12 mouse cellular contexts compared by ENCODE assay signal in the genomic region with DNA sequence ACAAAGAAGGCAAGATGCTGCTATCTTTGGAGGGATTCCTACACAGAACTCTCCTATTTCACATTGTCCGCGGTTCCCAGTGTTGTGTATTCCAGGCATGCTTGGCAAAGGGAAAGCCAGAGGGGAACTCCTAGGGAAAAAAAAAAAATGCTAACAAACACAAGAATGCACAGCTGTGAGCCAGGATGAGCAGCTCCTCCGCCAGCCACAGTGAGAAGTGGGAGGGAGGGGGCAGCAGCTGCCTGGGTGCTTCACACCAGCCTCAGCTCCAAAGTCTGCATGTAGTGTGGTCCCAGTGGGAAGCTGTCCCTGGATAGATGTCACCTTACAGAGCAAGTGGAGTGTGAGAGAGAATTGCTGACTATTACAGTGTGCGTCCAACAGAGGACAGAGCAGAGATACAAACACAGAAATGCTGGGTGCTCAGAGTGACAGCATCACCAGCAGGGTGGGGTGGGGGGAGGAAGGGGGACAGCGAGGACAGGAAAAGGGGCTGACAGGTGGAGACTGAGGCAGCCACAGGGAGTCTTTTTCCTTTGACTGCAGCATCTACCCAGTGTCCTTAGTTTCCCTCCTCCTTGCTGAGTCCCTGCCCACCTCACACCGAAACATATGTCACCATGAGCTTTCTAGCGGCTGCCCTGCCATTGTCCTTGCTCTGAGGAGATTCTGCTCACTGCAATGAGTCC. TPM values are rescaled to one million over a fixed set of nuclear protein-coding genes. Genes with fewer than 3 reads are reported as not detected.
DNase-seq lines count a peak whose midpoint lies in the region; TF ChIP-seq lines count a peak whose summit lies in the region.
"Had no signal": no experiment of that assay in that cellular context is flagged by ENCODE, and none has a peak within 500 bp of the region (broad histone marks: within the 10 kb centered on the region; RNA-seq: fewer than 3 reads in every experiment).

No protein-coding gene starts in this region.

- no peak for TF ChIP-seq POLR2A in myocyte (IDR thresholded peaks at IDR 0.05; ENCODE audit: insufficient read length, low read depth)

- no peak overlapping the region for H3K27ac ChIP-seq in heart, embryonic 10.5 days
- H3K27ac ChIP-seq in layer of hippocampus, adult 2 months = no peak overlapping the region
- H3K27ac ChIP-seq: liver, embryonic 15.5 days had no signal

- H3K4me3 ChIP-seq in heart, embryonic 10.5 days = no peak overlapping the region
- H3K4me3 ChIP-seq in myocyte = no peak overlapping the region
- no peak overlapping the region for H3K4me3 ChIP-seq in layer of hippocampus, adult 2 months
- H3K4me3 ChIP-seq: erythroblast, embryonic 14.5 days; liver, embryonic 15.5 days had no signal

- WGBS in heart, embryonic 10.5 days = 16% methylated on average over 7 of the region's 7 CpGs

- H3K4me1 ChIP-seq in heart, embryonic 10.5 days = 0 out of 2 replicates have a peak, but pooled peaks cover 3% of the 10 kb centered on the region
- H3K4me1 ChIP-seq: liver, embryonic 15.5 days had no signal

- no peak for TF ChIP-seq CTCF in layer of hippocampus, adult 2 months (conservative IDR thresholded peaks at IDR 0.05)

- peak; percentile 82 for DNase-seq in heart, adult 11 months
- no peak for DNase-seq in heart, embryonic 10.5 days (ENCODE audit: low spot score)
- peak; percentile 69 for DNase-seq in 3T3-L1 (ENCODE audit: low read depth, low spot score)
- DNase-seq in frontal cortex, postnatal 10 days (ENCODE audit: low spot score in 2 of 2) = peak; percentile 37 to 44
- DNase-seq in gastrocnemius, adult 8-10 months (ENCODE audit: low spot score in 2 of 2) = no peak
- no peak for DNase-seq in layer of hippocampus, adult 2 months (ENCODE audit: low spot score in 2 of 2)
- no peak for DNase-seq in adrenal gland, postnatal 14 days

- no peaks in the 10 kb centered on the region for H3K36me3 ChIP-seq in heart, embryonic 10.5 days
- H3K36me3 ChIP-seq in myocyte (ENCODE audit: control insufficient read depth, insufficient read depth) = no peaks in the 10 kb centered on the region
- H3K36me3 ChIP-seq: liver, embryonic 15.5 days had no signal

- H3K79me2 ChIP-seq in myocyte (ENCODE audit: control insufficient read depth, insufficient read depth) = no peaks in the 10 kb centered on the region

- no peaks in the 10 kb centered on the region for H3K9me3 ChIP-seq in heart, embryonic 10.5 days
- H3K9me3 ChIP-seq: liver, embryonic 15.5 days had no signal

- peaks cover 63% of the 10 kb centered on the region for H3K27me3 ChIP-seq in heart, embryonic 10.5 days (ENCODE audit: insufficient read depth, poor library complexity, severe bottlenecking)
- peaks cover 30% of the 10 kb centered on the region for H3K27me3 ChIP-seq in myocyte (ENCODE audit: control insufficient read depth, insufficient read depth, insufficient read length)

- H3ac ChIP-seq in myocyte (ENCODE audit: control insufficient read depth, insufficient read length) = no peak overlapping the region

- peak overlapping the region; percentile 51 for H3K4me2 ChIP-seq in myocyte (ENCODE audit: low read depth)
- H3K4me2 ChIP-seq: liver, embryonic 15.5 days had no signal

TF ChIP-seq in myocyte, 11 proteins besides CTCF, POLR2A, EP300 and RAD21:
- TF ChIP-seq CEBPB (IDR thresholded peaks at IDR 0.05; ENCODE audit: insufficient read depth, poor library complexity, severe bottlenecking) (no peak), MYOG (IDR thresholded peaks at IDR 0.05; ENCODE audit: control insufficient read depth in 1 of 3, insufficient read depth in 1 of 3, insufficient read length in 2 of 3, low read depth in 2 of 3) (peak; percentile 22 to 97 (median 96)), TCF12 (IDR thresholded peaks at IDR 0.05; ENCODE audit: insufficient read depth, poor library complexity, severe bottlenecking) (peak; percentile 65), E2F4 (IDR thresholded peaks at IDR 0.05; ENCODE audit: insufficient read depth) (no peak), MYOD1 (IDR thresholded peaks at IDR 0.05; ENCODE audit: control insufficient read depth in 1 of 3, insufficient read length in 2 of 3, low read depth in 2 of 3) (peak; percentile 36 to 97 (median 92)), TCF3 (IDR thresholded peaks at IDR 0.05; ENCODE audit: insufficient read length, low read depth) (peak; percentile 63), POLR2AphosphoS2 (IDR thresholded peaks at IDR 0.05; ENCODE audit: insufficient read length, low read depth) (no peak)

RNA-seq across cellular contexts. Expression of gene Lingo4, which starts 6.2 kb away (rescaled TPM):
- polyA plus RNA-seq in heart, embryonic 10.5 days (2016; fragmentation: Nextera tagmentation; extraction: Ambion mirVana) = not detected in 2 replicates
- not detected for polyA plus RNA-seq in myocyte (2012; fragmentation: generic; extraction: Trizol)
- total RNA-seq in gastrocnemius, adult 8-10 months (2022) = under 1 TPM; 0.29 to 0.40 (median 0.33) TPM
- under 1 TPM; 0.79 to 0.98 TPM for total RNA-seq in layer of hippocampus, adult 2 months (2021)
- 0.44 and 0.83 TPM in 2 replicates for total RNA-seq in adrenal gland, postnatal 14 days (2021)
- total RNA-seq: hematopoietic stem cell, adult 5-6 weeks had no signal
- polyA plus RNA-seq: erythroblast, embryonic 14.5 days had no signal

RNA-seq across cellular contexts. Expression of gene Tdrkh, which starts 8.6 kb away (rescaled TPM):
- 9.3 and 11.1 TPM in 2 replicates for polyA plus RNA-seq in heart, embryonic 10.5 days (2016; fragmentation: Nextera tagmentation; extraction: Ambion mirVana)
- polyA plus RNA-seq in myocyte (2012; fragmentation: generic; extraction: Trizol) = 5.4 TPM
- 1 to 10 TPM; 5.3 to 6.6 (median 6.1) TPM for total RNA-seq in gastrocnemius, adult 8-10 months (2022)
- 10 to 100 TPM; 41.3 to 47.2 TPM for total RNA-seq in layer of hippocampus, adult 2 months (2021)
- total RNA-seq in adrenal gland, postnatal 14 days (2021) = 10.7 and 10.9 TPM in 2 replicates

RNA-seq across cellular contexts. Expression of gene Rorc, which starts 31.9 kb away (rescaled TPM):
- polyA plus RNA-seq in heart, embryonic 10.5 days (2016; fragmentation: Nextera tagmentation; extraction: Ambion mirVana) = 0.26 and 0.36 TPM in 2 replicates
- polyA plus RNA-seq in myocyte (2012; fragmentation: generic; extraction: Trizol) = 0.26 TPM
- 100 to 1,000 TPM in 3 of 4 experiments, 10 to 100 TPM in 1; 97.2 to 109 (median 105) TPM for total RNA-seq in gastrocnemius, adult 8-10 months (2022)
- 1 to 10 TPM in 1 of 2 experiments, under 1 TPM in 1; 0.97 to 1.0 TPM for total RNA-seq in layer of hippocampus, adult 2 months (2021)
- total RNA-seq in adrenal gland, postnatal 14 days (2021) = 21.3 and 26.3 TPM in 2 replicates
- polyA plus RNA-seq: erythroblast, embryonic 14.5 days had no signal

RNA-seq across cellular contexts. Expression of gene Mrpl9, which starts 38.6 kb away (rescaled TPM):
- 64.6 and 67.1 TPM in 2 replicates for polyA plus RNA-seq in heart, embryonic 10.5 days (2016; fragmentation: Nextera tagmentation; extraction: Ambion mirVana)
- polyA plus RNA-seq in myocyte (2012; fragmentation: generic; extraction: Trizol) = 75.1 TPM
- 10 to 100 TPM; 29.1 to 33.8 (median 32.0) TPM for total RNA-seq in gastrocnemius, adult 8-10 months (2022)
- total RNA-seq in layer of hippocampus, adult 2 months (2021) = 10 to 100 TPM; 41.3 to 44.4 TPM
- 87.6 and 87.8 TPM in 2 replicates for total RNA-seq in adrenal gland, postnatal 14 days (2021)

RNA-seq across cellular contexts. Expression of gene Oaz3, which starts 39.2 kb away (rescaled TPM):
- 0.30 and 0.31 TPM in 2 replicates for polyA plus RNA-seq in heart, embryonic 10.5 days (2016; fragmentation: Nextera tagmentation; extraction: Ambion mirVana)
- polyA plus RNA-seq in myocyte (2012; fragmentation: generic; extraction: Trizol) = 0.10 TPM
- not detected for total RNA-seq in gastrocnemius, adult 8-10 months (2022)
- total RNA-seq in layer of hippocampus, adult 2 months (2021) = not detected
- not detected in 2 replicates for total RNA-seq in adrenal gland, postnatal 14 days (2021)
- total RNA-seq: hematopoietic stem cell, adult 5-6 weeks had no signal
- polyA plus RNA-seq: erythroblast, embryonic 14.5 days; spleen, adult 2 months had no signal

Comparison
In these comparisons a context has a peak if more than half of its experiments do, and no peak if none do; other contexts are left out.
1. DNase-seq: peak in heart, adult 11 months (single experiment), 3T3-L1 (single experiment) and frontal cortex, postnatal 10 days (2 of 2); none in heart, embryonic 10.5 days (single experiment), gastrocnemius, adult 8-10 months (0 of 2), layer of hippocampus, adult 2 months (0 of 2) and adrenal gland, postnatal 14 days (single experiment).
2. RNA of gene Rorc, which starts 31.9 kb away (total RNA-seq): 97.2 to 109 TPM in gastrocnemius, adult 8-10 months and 21.3 to 26.3 TPM in adrenal gland, postnatal 14 days; 0.97 to 1.0 TPM in layer of hippocampus, adult 2 months; every median in the first group is over 10 times any median in the second.